Mouse (Mus musculus): ENCODE data around the gene Mrpl39. TPM values are rescaled to one million over a fixed set of nuclear protein-coding genes. Genes with fewer than 3 reads are reported as not detected.

Gene Mrpl39
- total RNA-seq (2014; rRNA removed): 36.9 and 40.1 TPM in 2 replicates
- 47.8 and 55.9 TPM in 2 replicates for polyA plus RNA-seq (2012; rRNA removed)

GRCm38 (mm10) chr16:84735166-84736105 lies at the start of gene Mrpl39:
Mrpl39 (minus strand) TSS chr16:84735742.
- no peaks in the 10 kb centered on the region for H3K27me3 ChIP-seq (ENCODE audit: control insufficient read depth, insufficient read depth, low read length)
- H3K36me3 ChIP-seq (ENCODE audit: control insufficient read depth, insufficient read depth, low read length): peaks cover 16% of the 10 kb centered on the region; the same call in 1 of the 2 replicates
- peaks cover 7% of the 10 kb centered on the region; the same call in 1 of the 2 replicates for H3K79me2 ChIP-seq (ENCODE audit: control insufficient read depth, insufficient read depth, low read length)
- H3K4me1 ChIP-seq (ENCODE audit: control insufficient read depth, insufficient read depth, low read length): peaks cover 10% of the 10 kb centered on the region
- H3K27ac ChIP-seq (replicated peaks; ENCODE audit: insufficient read depth, low read depth, low read length): peak within 1 kb of the TSS; percentile 89
- peak within 1 kb of the TSS; percentile 77 for H3K9ac ChIP-seq (ENCODE audit: low read depth, low read length)
- under 1% methylated on average over 66 of the region's 66 CpGs for WGBS
- peak within 1 kb of the TSS; percentile 77 for H3K4me3 ChIP-seq (ENCODE audit: insufficient read depth, low read depth, low read length)
- DNase-seq (ENCODE audit: extremely low read depth, low read depth, low spot score): peak; percentile 81
- TF ChIP-seq CTCF (IDR thresholded peaks at IDR 0.05; ENCODE audit: low read depth, low read length): peak; percentile 90
- 0 out of 2 replicates have a peak, but pooled peaks have one; percentile 43 for TF ChIP-seq POLR2A (IDR thresholded peaks at IDR 0.05; ENCODE audit: extremely low read depth, insufficient read depth, low read length)

DNA sequence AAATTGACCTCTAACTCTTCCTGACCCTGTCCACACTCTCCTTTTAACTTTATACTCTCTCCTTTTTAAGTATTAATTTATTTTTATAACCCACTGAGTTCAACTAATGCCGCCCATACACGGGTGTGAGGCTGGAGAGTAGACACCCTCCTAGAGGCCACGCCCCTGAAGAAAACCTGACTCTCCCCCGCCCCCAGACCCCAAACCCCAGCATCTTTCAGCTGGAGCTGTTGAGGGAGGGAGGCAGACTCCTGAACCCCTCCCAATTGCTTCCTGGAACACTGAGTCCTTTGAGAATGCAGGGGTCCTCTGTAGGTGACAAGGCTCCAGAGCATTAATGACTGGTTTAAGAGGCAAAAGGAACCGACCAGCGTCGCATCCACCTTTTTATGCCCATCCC lies 49.4 kb upstream of the Mrpl39 start:
- DNase-seq (ENCODE audit: extremely low read depth, low read depth, low spot score): no peak
- no peaks in the 10 kb centered on the region for H3K79me2 ChIP-seq (ENCODE audit: control insufficient read depth, insufficient read depth, low read length)
- 55% methylated on average over 7 of the region's 7 CpGs for WGBS
- no peak overlapping the region for H3K4me3 ChIP-seq (ENCODE audit: insufficient read depth, low read depth, low read length)
- no peak overlapping the region for H3K27ac ChIP-seq (replicated peaks; ENCODE audit: insufficient read depth, low read depth, low read length)
- no peak for TF ChIP-seq POLR2A (IDR thresholded peaks at IDR 0.05; ENCODE audit: extremely low read depth, insufficient read depth, low read length)
- no peak for TF ChIP-seq CTCF (IDR thresholded peaks at IDR 0.05; ENCODE audit: low read depth, low read length)
- H3K36me3 ChIP-seq (ENCODE audit: control insufficient read depth, insufficient read depth, low read length): no peaks in the 10 kb centered on the region
- H3K9ac ChIP-seq (ENCODE audit: low read depth, low read length): no peak overlapping the region
- H3K27me3 ChIP-seq (ENCODE audit: control insufficient read depth, insufficient read depth, low read length): no peaks in the 10 kb centered on the region
- H3K4me1 ChIP-seq (ENCODE audit: control insufficient read depth, insufficient read depth, low read length): no peaks in the 10 kb centered on the region

GRCm38 (mm10) chr16:84783279-84783678 lies 47.7 kb upstream of the Mrpl39 start:
- Histone ChIP-seq H3K27ac (replicated peaks; ENCODE audit: insufficient read depth, low read depth, low read length) (no peak overlapping the region), H3K9ac (ENCODE audit: low read depth, low read length) (no peak overlapping the region), H3K4me3 (ENCODE audit: insufficient read depth, low read depth, low read length) (no peak overlapping the region), H3K27me3 (ENCODE audit: control insufficient read depth, insufficient read depth, low read length) (no peaks in the 10 kb centered on the region), H3K79me2 (ENCODE audit: control insufficient read depth, insufficient read depth, low read length) (no peaks in the 10 kb centered on the region), H3K36me3 (ENCODE audit: control insufficient read depth, insufficient read depth, low read length) (no peaks in the 10 kb centered on the region; the same call in 1 of the 2 replicates), H3K4me1 (ENCODE audit: control insufficient read depth, insufficient read depth, low read length) (no peaks in the 10 kb centered on the region)
- no peak for DNase-seq (ENCODE audit: extremely low read depth, low read depth, low spot score)
- TF ChIP-seq POLR2A (IDR thresholded peaks at IDR 0.05; ENCODE audit: extremely low read depth, insufficient read depth, low read length) (no peak), CTCF (IDR thresholded peaks at IDR 0.05; ENCODE audit: low read depth, low read length) (no peak)
- 35% methylated on average over 2 of the region's 2 CpGs for WGBS

- Histone ChIP-seq H3K79me2 (ENCODE audit: control insufficient read depth, insufficient read depth, low read length) (no peaks in the 10 kb centered on the region), H3K9ac (ENCODE audit: low read depth, low read length) (no peak overlapping the region), H3K36me3 (ENCODE audit: control insufficient read depth, insufficient read depth, low read length) (no peaks in the 10 kb centered on the region; the same call in 1 of the 2 replicates), H3K4me1 (ENCODE audit: control insufficient read depth, insufficient read depth, low read length) (no peaks in the 10 kb centered on the region), H3K27ac (replicated peaks; ENCODE audit: insufficient read depth, low read depth, low read length) (no peak overlapping the region; the same call in 1 of the 2 replicates), H3K27me3 (ENCODE audit: control insufficient read depth, insufficient read depth, low read length) (no peaks in the 10 kb centered on the region), H3K4me3 (ENCODE audit: insufficient read depth, low read depth, low read length) (no peak overlapping the region)
- TF ChIP-seq CTCF (IDR thresholded peaks at IDR 0.05; ENCODE audit: low read depth, low read length) (no peak), POLR2A (IDR thresholded peaks at IDR 0.05; ENCODE audit: extremely low read depth, insufficient read depth, low read length) (no peak)
- 79% methylated on average over 5 of the region's 5 CpGs for WGBS
- DNase-seq (ENCODE audit: extremely low read depth, low read depth, low spot score): no peak
Observed at GRCm38 (mm10) chr16:84779718-84780117, 44.2 kb upstream of the Mrpl39 start.

- Histone ChIP-seq H3K27me3 (ENCODE audit: control insufficient read depth, insufficient read depth, low read length) (0 out of 2 replicates have a peak, but pooled peaks cover 4% of the 10 kb centered on the region), H3K4me3 (ENCODE audit: insufficient read depth, low read depth, low read length) (no peak overlapping the region), H3K27ac (replicated peaks; ENCODE audit: insufficient read depth, low read depth, low read length) (no peak overlapping the region), H3K79me2 (ENCODE audit: control insufficient read depth, insufficient read depth, low read length) (no peaks in the 10 kb centered on the region), H3K9ac (ENCODE audit: low read depth, low read length) (no peak overlapping the region), H3K4me1 (ENCODE audit: control insufficient read depth, insufficient read depth, low read length) (peaks cover 4% of the 10 kb centered on the region; the same call in 1 of the 2 replicates), H3K36me3 (ENCODE audit: control insufficient read depth, insufficient read depth, low read length) (no peaks in the 10 kb centered on the region; the same call in 1 of the 2 replicates)
- WGBS: 94% methylated on average over 6 of the region's 6 CpGs
- no peak for DNase-seq (ENCODE audit: extremely low read depth, low read depth, low spot score)
- TF ChIP-seq CTCF (IDR thresholded peaks at IDR 0.05; ENCODE audit: low read depth, low read length) (no peak), POLR2A (IDR thresholded peaks at IDR 0.05; ENCODE audit: extremely low read depth, insufficient read depth, low read length) (no peak)
Observed at GRCm38 (mm10) chr16:84778861-84779630, 43.5 kb upstream of the Mrpl39 start.

Measured in liver, adult 2 months (tissue).